Mouse (Mus musculus) left cerebral cortex, adult 18-20 months (tissue): ENCODE results near the gene Cdkn2aip. TPM values are rescaled to one million over a fixed set of nuclear protein-coding genes. Genes with fewer than 3 reads are reported as not detected.

Source experiments
- DNase-seq, 2 experiments: peaks; one replicate each; pipeline ENCODE4 v3.0.0; 2021 to 2022; ENCODE audit warnings: low spot score in 2 of 2, mixed read lengths in 1 of 2
- total RNA-seq, 2 experiments: library from RNA; stranded (reverse); gene quantifications; 2 replicates each; pipeline ENCODE4 v1.2.3; 2021

Cdkn2aip gene
- total RNA-seq, 2 experiments from 2014 or later = 18.5 to 20.8 TPM

- DNase-seq = no peak
These were observed 16.0 kb downstream of the Cdkn2aip start for GRCm38 (mm10) chr8:47697696-47698095.

- peak; percentile 62 to 69 for DNase-seq
These were observed 18.2 kb downstream of the Cdkn2aip start for GRCm38 (mm10) chr8:47695431-47696105.

GRCm38 (mm10) chr8:47693119-47693518 is 20.6 kb downstream of the Cdkn2aip start:
- peak; percentile 79 to 89 for DNase-seq

- no peak for DNase-seq
These were observed 21.9 kb downstream of the Cdkn2aip start for GRCm38 (mm10) chr8:47691831-47692230.

GRCm38 (mm10) chr8:47691303-47691702 is 22.4 kb downstream of the Cdkn2aip start:
- DNase-seq = no peak

GRCm38 (mm10) chr8:47690674-47691078 is 23.1 kb downstream of the Cdkn2aip start:
- no peak for DNase-seq

- DNase-seq = no peak
These were observed 23.9 kb downstream of the Cdkn2aip start for GRCm38 (mm10) chr8:47689704-47690326.

GRCm38 (mm10) chr8:47684441-47684840 is 29.3 kb downstream of the Cdkn2aip start:
- DNase-seq = no peak

- no peak for DNase-seq
These were observed 29.7 kb downstream of the Cdkn2aip start for GRCm38 (mm10) chr8:47683994-47684393.

GRCm38 (mm10) chr8:47680306-47680705 is 33.4 kb downstream of the Cdkn2aip start:
- no peak for DNase-seq

- DNase-seq = no peak
These were observed 34.1 kb downstream of the Cdkn2aip start for GRCm38 (mm10) chr8:47679603-47680002.

GRCm38 (mm10) chr8:47676631-47677030 is 37.1 kb downstream of the Cdkn2aip start:
- no peak for DNase-seq

- DNase-seq = no peak
These were observed 37.5 kb downstream of the Cdkn2aip start for GRCm38 (mm10) chr8:47676224-47676623.

- peak; percentile 28 to 48 for DNase-seq
These were observed 37.9 kb downstream of the Cdkn2aip start for GRCm38 (mm10) chr8:47675786-47676185.

- DNase-seq = peak; percentile 100
These were observed 38.7 kb downstream of the Cdkn2aip start, which contains the start of gene Ing2 for GRCm38 (mm10) chr8:47674777-47675710. Gene Ing2, minus strand, starts transcription at chr8:47675556.

- DNase-seq = peak in 1 of 2 experiments; percentile 30
These were observed 39.5 kb downstream of the Cdkn2aip start for GRCm38 (mm10) chr8:47674140-47674776.

GRCm38 (mm10) chr8:47673317-47674139 is 40.2 kb downstream of the Cdkn2aip start:
- peak; percentile 84 for DNase-seq

- DNase-seq = no peak
These were observed 49.4 kb downstream of the Cdkn2aip start for GRCm38 (mm10) chr8:47664231-47664785.

- DNase-seq = no peak
These were observed 50.5 kb downstream of the Cdkn2aip start for GRCm38 (mm10) chr8:47663201-47663600.

- no peak for DNase-seq
These were observed 51.0 kb downstream of the Cdkn2aip start for GRCm38 (mm10) chr8:47662716-47663115.
